Mouse (Mus musculus) erythroblast, embryonic 14.5 days (primary cell): ENCODE data around the gene Xlr3b.
"Not testable (repeated sequence)": the region's sequence is repeated elsewhere in the genome, so short reads cannot be mapped to it uniquely, and the experiment has no call there.

Experiments
- GATA1 ChIP-seq: IDR thresholded peaks from 2 replicates; pipeline ENCODE4 v1.6.1; 2012; ENCODE audit warnings: low read length, inconsistent platforms, mixed read lengths
- TAL1 ChIP-seq: IDR thresholded peaks from 3 replicates; pipeline ENCODE4 v1.6.1; 2012; ENCODE audit warnings: low read length, inconsistent platforms, mixed read lengths

- TF ChIP-seq GATA1, TAL1: not testable (repeated sequence)
Observed at GRCm38 (mm10) chrX:73176889-73177288, 15.1 kb upstream of the Xlr3b start, which contains the start of gene Spin2d.
